Mouse (Mus musculus): ENCODE data around the gene Slc5a12. TPM values are rescaled to one million over a fixed set of nuclear protein-coding genes. Genes with fewer than 3 reads are reported as not detected.

Gene Slc5a12
- not detected in 2 replicates for polyA plus RNA-seq (2012; rRNA removed)

GRCm38 (mm10) chr2:110596932-110597331, at the start of gene Slc5a12:
TSS of gene Slc5a12 (plus strand) at chr2:110597298.
- TF ChIP-seq POLR2A (IDR thresholded peaks at IDR 0.05; ENCODE audit: borderline replicate concordance, extremely low read depth, insufficient read depth, insufficient read length, poor library complexity, severe bottlenecking), result no peak
- TF ChIP-seq CTCF (IDR thresholded peaks at IDR 0.05; ENCODE audit: borderline replicate concordance, extremely low read depth, insufficient read depth, insufficient read length), result no peak
- no peak for DNase-seq (ENCODE audit: low read depth)

GRCm38 (mm10) chr2:110556098-110556497, 41.0 kb upstream of the Slc5a12 start:
- no peak for DNase-seq (ENCODE audit: low read depth)
- TF ChIP-seq POLR2A (IDR thresholded peaks at IDR 0.05; ENCODE audit: borderline replicate concordance, extremely low read depth, insufficient read depth, insufficient read length, poor library complexity, severe bottlenecking) (no peak), CTCF (IDR thresholded peaks at IDR 0.05; ENCODE audit: borderline replicate concordance, extremely low read depth, insufficient read depth, insufficient read length) (no peak)

GRCm38 (mm10) chr2:110562621-110563020, 34.5 kb upstream of the Slc5a12 start:
- TF ChIP-seq POLR2A (IDR thresholded peaks at IDR 0.05; ENCODE audit: borderline replicate concordance, extremely low read depth, insufficient read depth, insufficient read length, poor library complexity, severe bottlenecking) (no peak), CTCF (IDR thresholded peaks at IDR 0.05; ENCODE audit: borderline replicate concordance, extremely low read depth, insufficient read depth, insufficient read length) (no peak)
- peak; percentile 17 for DNase-seq (ENCODE audit: low read depth)

- peak; percentile 87 for DNase-seq (ENCODE audit: low read depth)
- TF ChIP-seq CTCF (IDR thresholded peaks at IDR 0.05; ENCODE audit: borderline replicate concordance, extremely low read depth, insufficient read depth, insufficient read length) (peak; percentile 71), POLR2A (IDR thresholded peaks at IDR 0.05; ENCODE audit: borderline replicate concordance, extremely low read depth, insufficient read depth, insufficient read length, poor library complexity, severe bottlenecking) (no peak)
These were observed 32.1 kb upstream of the Slc5a12 start for GRCm38 (mm10) chr2:110564673-110565627.

GRCm38 (mm10) chr2:110586692-110587091, 10.4 kb upstream of the Slc5a12 start:
- TF ChIP-seq CTCF (IDR thresholded peaks at IDR 0.05; ENCODE audit: borderline replicate concordance, extremely low read depth, insufficient read depth, insufficient read length) (no peak), POLR2A (IDR thresholded peaks at IDR 0.05; ENCODE audit: borderline replicate concordance, extremely low read depth, insufficient read depth, insufficient read length, poor library complexity, severe bottlenecking) (no peak)

DNA sequence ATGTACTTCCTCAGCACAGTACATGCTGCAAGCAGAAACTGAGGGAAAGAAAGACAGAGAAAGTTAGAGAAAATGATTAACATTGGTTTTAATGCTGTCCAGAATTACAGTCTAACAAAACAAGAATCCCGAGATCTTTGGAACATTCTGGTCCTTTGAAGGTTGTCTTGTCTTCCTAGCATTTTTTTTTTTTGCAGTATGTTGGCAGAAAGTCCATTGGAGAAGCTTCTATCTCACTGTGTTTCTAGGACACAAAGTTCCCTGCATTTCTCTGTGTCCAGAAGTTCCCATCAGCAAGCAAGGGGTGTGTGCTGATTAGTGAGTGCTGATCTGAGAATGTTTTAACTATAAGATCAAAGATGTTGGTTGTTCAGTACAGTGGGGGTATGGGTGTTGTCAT, 7.1 kb upstream of the Slc5a12 start:
- no peak for TF ChIP-seq CTCF (IDR thresholded peaks at IDR 0.05; ENCODE audit: borderline replicate concordance, extremely low read depth, insufficient read depth, insufficient read length)
- TF ChIP-seq POLR2A (IDR thresholded peaks at IDR 0.05; ENCODE audit: borderline replicate concordance, extremely low read depth, insufficient read depth, insufficient read length, poor library complexity, severe bottlenecking), result no peak
- no peak for DNase-seq (ENCODE audit: low read depth)

More at GRCm38 (mm10) chr2:110586692-110587091, 10.4 kb upstream of the Slc5a12 start:
- no peak for DNase-seq (ENCODE audit: low read depth)

DNA sequence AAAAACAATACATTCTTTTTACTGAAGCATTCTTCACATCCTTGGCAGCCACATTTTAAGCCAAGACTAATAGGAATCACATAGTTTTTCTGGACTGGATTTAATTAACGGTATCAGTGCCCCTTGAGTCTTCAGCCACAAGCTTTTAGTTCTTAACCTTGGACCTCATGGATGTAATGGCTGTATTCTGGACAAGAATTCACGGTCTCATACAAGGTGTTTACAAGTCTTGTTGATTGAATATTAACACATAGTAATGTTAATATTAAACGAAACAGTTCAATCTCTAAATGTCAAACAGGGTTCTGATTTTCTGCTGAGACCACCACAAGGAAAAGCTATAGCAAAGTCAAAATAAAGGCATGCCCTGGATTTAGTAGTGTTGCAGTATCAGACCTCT, 4.8 kb upstream of the Slc5a12 start:
- no peak for DNase-seq (ENCODE audit: low read depth)
- TF ChIP-seq CTCF (IDR thresholded peaks at IDR 0.05; ENCODE audit: borderline replicate concordance, extremely low read depth, insufficient read depth, insufficient read length) (no peak), POLR2A (IDR thresholded peaks at IDR 0.05; ENCODE audit: borderline replicate concordance, extremely low read depth, insufficient read depth, insufficient read length, poor library complexity, severe bottlenecking) (no peak)

DNA sequence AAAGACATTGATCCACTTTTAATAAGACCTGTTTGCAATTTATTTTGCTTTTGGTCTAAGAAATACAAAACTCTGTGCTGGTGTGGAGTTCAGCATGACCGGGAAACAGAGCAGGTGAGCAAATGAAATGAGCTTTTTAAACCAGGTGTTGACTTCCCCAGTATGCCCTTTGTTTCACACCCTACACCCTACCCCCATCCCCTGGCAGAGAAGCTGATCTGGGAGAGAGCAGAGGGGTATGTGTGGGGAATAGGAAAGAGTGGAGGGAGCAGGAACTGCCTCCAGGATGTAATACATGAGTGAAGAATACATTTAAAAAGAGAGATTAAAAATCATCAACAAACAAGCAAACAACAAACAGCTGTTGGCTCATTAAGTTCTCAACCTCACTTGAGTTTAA, 47.3 kb downstream of the Slc5a12 start:
- no peak for DNase-seq (ENCODE audit: low read depth)
- TF ChIP-seq CTCF (IDR thresholded peaks at IDR 0.05; ENCODE audit: borderline replicate concordance, extremely low read depth, insufficient read depth, insufficient read length) (no peak), POLR2A (IDR thresholded peaks at IDR 0.05; ENCODE audit: borderline replicate concordance, extremely low read depth, insufficient read depth, insufficient read length, poor library complexity, severe bottlenecking) (no peak)

- TF ChIP-seq CTCF (IDR thresholded peaks at IDR 0.05; ENCODE audit: borderline replicate concordance, extremely low read depth, insufficient read depth, insufficient read length), result no peak
- TF ChIP-seq POLR2A (IDR thresholded peaks at IDR 0.05; ENCODE audit: borderline replicate concordance, extremely low read depth, insufficient read depth, insufficient read length, poor library complexity, severe bottlenecking), result no peak
- no peak for DNase-seq (ENCODE audit: low read depth)
These were observed 47.7 kb downstream of the Slc5a12 start for GRCm38 (mm10) chr2:110644846-110645245.

DNA sequence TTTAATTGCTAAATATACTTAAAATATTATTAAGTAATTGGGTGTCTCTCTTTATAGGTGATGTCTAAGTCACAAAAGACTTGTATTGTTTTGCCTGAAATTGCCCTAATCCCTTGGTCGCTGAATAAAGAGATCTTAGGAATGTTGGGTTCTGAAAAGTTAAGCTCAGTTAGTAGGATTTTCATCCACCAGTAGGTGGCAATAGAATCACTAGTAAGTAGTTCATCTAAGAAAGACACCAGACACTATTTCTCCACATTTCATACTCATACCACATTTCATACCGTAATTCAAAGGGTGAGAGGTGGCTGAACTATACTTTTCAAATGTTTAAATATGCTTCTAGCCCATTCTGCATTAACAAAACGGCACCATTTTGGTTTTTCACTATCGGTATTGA, 66.2 kb downstream of the Slc5a12 start:
- peak; percentile 85 for DNase-seq (ENCODE audit: low read depth)
- TF ChIP-seq POLR2A (IDR thresholded peaks at IDR 0.05; ENCODE audit: borderline replicate concordance, extremely low read depth, insufficient read depth, insufficient read length, poor library complexity, severe bottlenecking) (no peak), CTCF (IDR thresholded peaks at IDR 0.05; ENCODE audit: borderline replicate concordance, extremely low read depth, insufficient read depth, insufficient read length) (no peak)

- DNase-seq (ENCODE audit: low read depth), result no peak
- no peak for TF ChIP-seq CTCF (IDR thresholded peaks at IDR 0.05; ENCODE audit: borderline replicate concordance, extremely low read depth, insufficient read depth, insufficient read length)
- no peak for TF ChIP-seq POLR2A (IDR thresholded peaks at IDR 0.05; ENCODE audit: borderline replicate concordance, extremely low read depth, insufficient read depth, insufficient read length, poor library complexity, severe bottlenecking)
These were observed 74.0 kb downstream of the Slc5a12 start for GRCm38 (mm10) chr2:110671071-110671624.

Other genes starting within 250 kb of the Slc5a12 start
- 3.1 and 4.1 TPM in 2 replicates for gene Fibin, start 234.1 kb upstream of the Slc5a12 start, polyA plus RNA-seq (2012; rRNA removed)
- 0.04 and 0.18 TPM in 2 replicates for gene Muc15, start 124.0 kb downstream of the Slc5a12 start, polyA plus RNA-seq (2012; rRNA removed)

All from brain, embryonic 14.5 days (tissue).